Mouse (Mus musculus) heart, embryonic 15.5 days (tissue): Measurements from ENCODE around the gene Masp1. TPM values are rescaled to one million over a fixed set of nuclear protein-coding genes. Genes with fewer than 3 reads are reported as not detected.

ENCODE experiments used
- polyA plus RNA-seq: library from polyadenylated mRNA; unstranded; fragments of >200 nt; fragmentation: Nextera tagmentation; extraction: Ambion mirVana; gene quantifications from 2 replicates; pipeline ENCODE4 v1.2.1, GENCODE M21; 2015

Masp1 gene
- polyA plus RNA-seq, 1 experiment from 2014 or later, result 14.0 TPM

Other genes with a start within 250 kb of the Masp1 start
- gene Rtp1, start 91.7 kb downstream of the Masp1 start, polyA plus RNA-seq, result not detected in 2 replicates
- 8.4 and 10.6 TPM in 2 replicates for gene Rtp4, start 524 bp downstream of the Masp1 start, polyA plus RNA-seq